Mouse (Mus musculus) myocyte (in vitro differentiated cells): ENCODE results near the gene Gm10135. TPM values are rescaled to one million over a fixed set of nuclear protein-coding genes. Genes with fewer than 3 reads are reported as not detected.

Experiments used
- H3K27me3 ChIP-seq: one replicate; pipeline ENCODE4 v1.6.1; 2011; ENCODE audit not compliant: control insufficient read depth, insufficient read depth, insufficient read length
- H3K36me3 ChIP-seq: one replicate; pipeline ENCODE4 v1.6.1; 2011; ENCODE audit not compliant: control insufficient read depth, insufficient read depth
- H3K4me2 ChIP-seq: one replicate; pipeline ENCODE4 v1.6.1; 2011; ENCODE audit warnings: low read depth, control low read depth
- H3K4me3 ChIP-seq: one replicate; pipeline ENCODE4 v1.5.1; 2011; ENCODE audit warnings: mild to moderate bottlenecking, control low read depth, moderate library complexity
- H3K79me2 ChIP-seq: one replicate; pipeline ENCODE4 v1.6.1; 2011; ENCODE audit not compliant: control insufficient read depth, insufficient read depth
- H3ac ChIP-seq: one replicate; pipeline ENCODE4 v1.6.1; 2011; ENCODE audit not compliant: control insufficient read depth, insufficient read length
- CEBPB ChIP-seq: IDR thresholded peaks from 2 replicates; pipeline ENCODE4 v1.6.1; 2011; ENCODE audit warnings: mild to moderate bottlenecking, moderate library complexity; ENCODE audit not compliant: poor library complexity, insufficient read depth, severe bottlenecking
- E2F4 ChIP-seq: IDR thresholded peaks from one replicate; pipeline ENCODE4 v1.6.1; 2011; ENCODE audit warnings: mild to moderate bottlenecking, control low read depth, moderate library complexity; ENCODE audit not compliant: insufficient read depth
- MAX ChIP-seq: IDR thresholded peaks from one replicate; pipeline ENCODE4 v1.6.1; 2011; ENCODE audit warnings: low read depth, mild to moderate bottlenecking, control low read depth
- MYOD1 ChIP-seq, 3 experiments: IDR thresholded peaks; one replicate each; pipeline ENCODE4 v1.6.1; 2011; ENCODE audit warnings: control low read depth in 2 of 3, low read depth in 2 of 3, mild to moderate bottlenecking in 2 of 3, moderate library complexity in 1 of 3; ENCODE audit not compliant: insufficient read length in 2 of 3, control insufficient read depth in 1 of 3
- MYOG ChIP-seq, 3 experiments: IDR thresholded peaks; one replicate each; pipeline ENCODE4 v1.6.1; 2011; ENCODE audit warnings: control low read depth in 2 of 3, low read depth in 2 of 3, mild to moderate bottlenecking in 2 of 3; ENCODE audit not compliant: insufficient read length in 2 of 3, control insufficient read depth in 1 of 3, insufficient read depth in 1 of 3
- POLR2A ChIP-seq: IDR thresholded peaks from one replicate; pipeline ENCODE4 v1.6.1; 2011; ENCODE audit warnings: low read depth, mild to moderate bottlenecking, control low read depth, moderate library complexity; ENCODE audit not compliant: insufficient read length
- POLR2AphosphoS2 ChIP-seq: IDR thresholded peaks from one replicate; pipeline ENCODE4 v1.6.1; 2011; ENCODE audit warnings: low read depth, control low read depth; ENCODE audit not compliant: insufficient read length
- REST ChIP-seq: IDR thresholded peaks from one replicate; pipeline ENCODE4 v1.6.1; 2011; ENCODE audit warnings: mild to moderate bottlenecking, control low read depth, moderate library complexity; ENCODE audit not compliant: insufficient read depth, insufficient read length
- SRF ChIP-seq: IDR thresholded peaks from one replicate; pipeline ENCODE4 v1.6.1; 2011; ENCODE audit warnings: low read depth; ENCODE audit not compliant: control insufficient read depth, insufficient read length
- TCF12 ChIP-seq: IDR thresholded peaks from one replicate; pipeline ENCODE4 v1.6.1; 2011; ENCODE audit warnings: mild to moderate bottlenecking, control low read depth; ENCODE audit not compliant: poor library complexity, insufficient read depth, severe bottlenecking
- TCF3 ChIP-seq: IDR thresholded peaks from one replicate; pipeline ENCODE4 v1.6.1; 2011; ENCODE audit warnings: low read depth, control low read depth; ENCODE audit not compliant: insufficient read length
- USF1 ChIP-seq: IDR thresholded peaks from one replicate; pipeline ENCODE4 v1.6.1; 2011; ENCODE audit warnings: low read depth, mild to moderate bottlenecking, control low read depth, moderate library complexity
- polyA plus RNA-seq: library from polyadenylated mRNA; unstranded; fragments of >200 nt; fragmentation: generic; extraction: Trizol; gene quantifications from one replicate; pipeline ENCODE4 v1.2.1, GENCODE M21; 2012; ENCODE audit warnings: missing spikeins

Gm10135 gene
- polyA plus RNA-seq, 1 experiment: not detected

- no peak for TF ChIP-seq MYOG (IDR thresholded peaks at IDR 0.05; ENCODE audit: control insufficient read depth in 1 of 3, insufficient read depth in 1 of 3, insufficient read length in 2 of 3, low read depth in 2 of 3)
- TF ChIP-seq TCF3: no peak
- TF ChIP-seq SRF: no peak
- no peak for TF ChIP-seq CEBPB
- TF ChIP-seq TCF12: no peak
- no peak for TF ChIP-seq POLR2AphosphoS2
- TF ChIP-seq REST: no peak
- no peak for TF ChIP-seq E2F4
- no peak for TF ChIP-seq POLR2A
- peaks cover 26% of the 10 kb centered on the region for H3K36me3 ChIP-seq
These were observed 2.0 kb upstream of the Gm10135 start for GRCm38 (mm10) chr5:72976539-72976938.

GRCm38 (mm10) chr5:72975996-72976395 is 1.5 kb upstream of the Gm10135 start:
- no peak overlapping the region for H3ac ChIP-seq
- peaks cover 27% of the 10 kb centered on the region for H3K36me3 ChIP-seq
- no peaks in the 10 kb centered on the region for H3K27me3 ChIP-seq
- TF ChIP-seq TCF12: no peak
- no peak for TF ChIP-seq CEBPB
- no peak for TF ChIP-seq MYOG (IDR thresholded peaks at IDR 0.05; ENCODE audit: control insufficient read depth in 1 of 3, insufficient read depth in 1 of 3, insufficient read length in 2 of 3, low read depth in 2 of 3)
- TF ChIP-seq SRF: no peak
- no peak for TF ChIP-seq REST
- no peak for TF ChIP-seq TCF3
- no peak for TF ChIP-seq E2F4
- TF ChIP-seq MAX: no peak
- TF ChIP-seq MYOD1 (IDR thresholded peaks at IDR 0.05; ENCODE audit: control insufficient read depth in 1 of 3, insufficient read length in 2 of 3, low read depth in 2 of 3): no peak
- TF ChIP-seq POLR2A: no peak
- no peak for TF ChIP-seq POLR2AphosphoS2
- no peak for TF ChIP-seq USF1
- no peaks in the 10 kb centered on the region for H3K79me2 ChIP-seq
- no peak overlapping the region for H3K4me3 ChIP-seq
- no peak overlapping the region for H3K4me2 ChIP-seq

More at GRCm38 (mm10) chr5:72976539-72976938, 2.0 kb upstream of the Gm10135 start:
- no peaks in the 10 kb centered on the region for H3K79me2 ChIP-seq
- no peaks in the 10 kb centered on the region for H3K27me3 ChIP-seq
- no peak overlapping the region for H3ac ChIP-seq
- no peak overlapping the region for H3K4me3 ChIP-seq
- no peak overlapping the region for H3K4me2 ChIP-seq

GRCm38 (mm10) chr5:72972934-72973333 is 1.6 kb downstream of the Gm10135 start:
- H3K27me3 ChIP-seq: no peaks in the 10 kb centered on the region
- H3ac ChIP-seq: no peak overlapping the region
- peaks cover 14% of the 10 kb centered on the region for H3K36me3 ChIP-seq
- TF ChIP-seq MYOD1 (IDR thresholded peaks at IDR 0.05; ENCODE audit: control insufficient read depth in 1 of 3, insufficient read length in 2 of 3, low read depth in 2 of 3) (no peak), TCF3 (no peak), E2F4 (no peak), MAX (no peak), POLR2AphosphoS2 (no peak), USF1 (no peak), SRF (no peak), POLR2A (no peak), MYOG (IDR thresholded peaks at IDR 0.05; ENCODE audit: control insufficient read depth in 1 of 3, insufficient read depth in 1 of 3, insufficient read length in 2 of 3, low read depth in 2 of 3) (no peak), CEBPB (no peak), TCF12 (no peak), REST (no peak)
- no peak overlapping the region for H3K4me2 ChIP-seq
- H3K79me2 ChIP-seq: no peaks in the 10 kb centered on the region
- no peak overlapping the region for H3K4me3 ChIP-seq

GRCm38 (mm10) chr5:72972435-72972834 is 2.1 kb downstream of the Gm10135 start:
- peaks cover 15% of the 10 kb centered on the region for H3K36me3 ChIP-seq
- TF ChIP-seq POLR2AphosphoS2 (no peak), MAX (no peak), SRF (no peak), REST (no peak), E2F4 (no peak), MYOD1 (IDR thresholded peaks at IDR 0.05; ENCODE audit: control insufficient read depth in 1 of 3, insufficient read length in 2 of 3, low read depth in 2 of 3) (no peak), TCF12 (no peak)

GRCm38 (mm10) chr5:72965706-72966105 is 8.8 kb downstream of the Gm10135 start:
- H3K4me2 ChIP-seq: no peak overlapping the region
- H3K79me2 ChIP-seq: no peaks in the 10 kb centered on the region
- no peak overlapping the region for H3ac ChIP-seq
- TF ChIP-seq CEBPB: no peak
- no peak for TF ChIP-seq TCF3
- no peak for TF ChIP-seq TCF12
- no peak for TF ChIP-seq USF1
- no peak for TF ChIP-seq POLR2A
- TF ChIP-seq E2F4: no peak
- TF ChIP-seq REST: no peak
- no peak for TF ChIP-seq MYOD1 (IDR thresholded peaks at IDR 0.05; ENCODE audit: control insufficient read depth in 1 of 3, insufficient read length in 2 of 3, low read depth in 2 of 3)
- no peak for TF ChIP-seq SRF
- no peak for TF ChIP-seq POLR2AphosphoS2
- TF ChIP-seq MAX: no peak
- TF ChIP-seq MYOG (IDR thresholded peaks at IDR 0.05; ENCODE audit: control insufficient read depth in 1 of 3, insufficient read depth in 1 of 3, insufficient read length in 2 of 3, low read depth in 2 of 3): no peak
- H3K27me3 ChIP-seq: no peaks in the 10 kb centered on the region
- H3K4me3 ChIP-seq: no peak overlapping the region
- H3K36me3 ChIP-seq: peaks cover 34% of the 10 kb centered on the region

More at GRCm38 (mm10) chr5:72972435-72972834, 2.1 kb downstream of the Gm10135 start:
- Histone ChIP-seq H3ac (no peak overlapping the region), H3K4me3 (no peak overlapping the region), H3K79me2 (no peaks in the 10 kb centered on the region), H3K27me3 (no peaks in the 10 kb centered on the region), H3K4me2 (no peak overlapping the region)
